Mouse (Mus musculus) small intestine, adult 2 months (tissue): ENCODE measurements at regions not wholly inside any gene's neighbourhood (a gene's known extent, or its start where the extent isn't known, plus 50 kb on each side); places are given as distances from the start of the nearest gene placed in this dataset.

Experiments used
- H3K27ac ChIP-seq: fragments of 200-500 bp; 2 replicates; pipeline ENCODE4 v1.5.1; 2012; ENCODE audit warnings: low read depth, low read length, control low read depth, inconsistent platforms; ENCODE audit not compliant: insufficient read depth
- H3K27me3 ChIP-seq: fragments of 200-500 bp; 2 replicates; pipeline ENCODE4 v1.6.1; 2012; ENCODE audit warnings: mild to moderate bottlenecking, moderate library complexity, low read length, inconsistent platforms; ENCODE audit not compliant: control insufficient read depth, insufficient read depth
- H3K36me3 ChIP-seq: fragments of 200-500 bp; 2 replicates; pipeline ENCODE4 v1.6.1; 2012; ENCODE audit warnings: mild to moderate bottlenecking, low read length, control low read depth, inconsistent platforms; ENCODE audit not compliant: control insufficient read depth, insufficient read depth
- H3K4me1 ChIP-seq: fragments of 200-500 bp; 2 replicates; pipeline ENCODE4 v1.6.1; 2012; ENCODE audit warnings: low read length, inconsistent platforms, mixed read lengths; ENCODE audit not compliant: control insufficient read depth, insufficient read depth, insufficient read length
- H3K4me3 ChIP-seq: fragments of 200-500 bp; 2 replicates; pipeline ENCODE4 v1.5.1; 2012; ENCODE audit warnings: low read depth, mild to moderate bottlenecking, control low read depth, inconsistent platforms, low read length, moderate library complexity
- CTCF ChIP-seq: fragments of 200-500 bp; IDR thresholded peaks from 2 replicates; pipeline ENCODE4 v1.5.1; 2012; ENCODE audit warnings: low read depth, mild to moderate bottlenecking, control low read depth, inconsistent platforms, low read length, moderate library complexity, mixed read lengths; ENCODE audit not compliant: insufficient replicate concordance, insufficient read length; ENCODE audit errors: extremely low read depth
- POLR2A ChIP-seq: fragments of 200-500 bp; IDR thresholded peaks from 2 replicates; pipeline ENCODE4 v1.6.1; 2012; ENCODE audit warnings: low read depth, mild to moderate bottlenecking, control low read depth, inconsistent platforms, low read length, moderate library complexity
- WGBS: fragments of 180-500 bp; shearing (Covaris S2); methylation state at CpG from one replicate; pipeline ENCODE4 v1.1.7; 2018; 5-methylcytosine and 5-hydroxymethylcytosine counted together

DNA sequence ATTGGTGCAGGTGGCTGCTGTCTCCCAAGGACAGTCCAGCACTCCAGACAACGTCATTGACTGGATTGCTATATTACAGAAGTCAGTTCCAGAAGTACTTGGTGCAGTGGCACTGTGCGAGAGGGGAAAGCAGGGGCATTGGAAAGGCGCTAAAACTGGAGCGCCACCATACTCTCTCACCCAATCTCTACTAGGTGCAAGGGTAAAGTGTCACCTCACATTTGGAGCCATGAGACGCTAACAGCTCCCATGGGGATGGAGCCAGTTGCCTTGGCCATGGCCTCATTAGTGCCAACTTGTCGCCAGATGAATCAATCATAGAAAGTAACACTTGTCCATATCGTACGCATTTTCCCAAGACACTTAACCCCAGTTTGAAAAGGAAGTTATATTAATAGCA lies 1617.2 kb upstream of the Gulo start:
- 88% methylated on average over 8 of the region's 8 CpGs for WGBS
- TF ChIP-seq POLR2A (no peak), CTCF (no peak)
- no peaks in the 10 kb centered on the region for H3K36me3 ChIP-seq

DNA sequence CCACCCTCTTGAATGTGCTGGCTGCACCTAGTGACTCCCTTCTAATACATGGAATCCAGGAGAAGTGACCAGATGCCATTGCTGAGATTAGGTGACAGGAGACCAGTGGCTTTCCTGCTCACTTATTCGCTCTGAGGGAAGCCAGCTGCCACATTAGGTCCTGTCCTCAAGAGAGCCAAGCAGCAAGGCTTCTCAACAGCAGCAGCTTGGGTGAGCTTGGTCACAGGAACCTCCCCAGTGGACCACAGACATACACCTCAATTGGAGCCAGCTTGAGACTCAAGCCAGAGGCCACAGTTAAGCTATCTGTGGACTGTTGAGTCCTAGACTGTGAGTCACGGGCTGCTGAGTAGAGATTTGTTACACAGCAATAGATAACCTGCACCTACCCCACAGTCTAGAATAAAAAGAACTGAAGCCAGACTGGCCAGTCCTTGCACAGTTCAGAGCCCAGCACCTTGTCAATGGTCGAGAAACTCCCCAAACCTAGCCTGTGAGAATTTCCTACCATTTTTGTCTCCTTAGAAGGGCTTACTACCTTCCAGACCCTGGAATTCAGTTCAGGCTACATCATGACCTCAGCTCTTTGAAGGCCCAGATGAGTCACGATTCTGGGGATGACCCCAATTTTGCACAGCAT lies 1615.0 kb upstream of the Gulo start:
- Histone ChIP-seq H3K27me3 (no peaks in the 10 kb centered on the region), H3K27ac (no peak overlapping the region), H3K4me3 (no peak overlapping the region), H3K36me3 (no peaks in the 10 kb centered on the region), H3K4me1 (no peaks in the 10 kb centered on the region)
- WGBS: 67% methylated on average over 4 of the region's 4 CpGs
- TF ChIP-seq POLR2A (no peak), CTCF (no peak)

More for the DNA sequence above, 1617.2 kb upstream of the Gulo start:
- H3K27ac ChIP-seq: no peak overlapping the region
- no peaks in the 10 kb centered on the region for H3K27me3 ChIP-seq
- no peaks in the 10 kb centered on the region for H3K4me1 ChIP-seq
- H3K4me3 ChIP-seq: no peak overlapping the region

DNA sequence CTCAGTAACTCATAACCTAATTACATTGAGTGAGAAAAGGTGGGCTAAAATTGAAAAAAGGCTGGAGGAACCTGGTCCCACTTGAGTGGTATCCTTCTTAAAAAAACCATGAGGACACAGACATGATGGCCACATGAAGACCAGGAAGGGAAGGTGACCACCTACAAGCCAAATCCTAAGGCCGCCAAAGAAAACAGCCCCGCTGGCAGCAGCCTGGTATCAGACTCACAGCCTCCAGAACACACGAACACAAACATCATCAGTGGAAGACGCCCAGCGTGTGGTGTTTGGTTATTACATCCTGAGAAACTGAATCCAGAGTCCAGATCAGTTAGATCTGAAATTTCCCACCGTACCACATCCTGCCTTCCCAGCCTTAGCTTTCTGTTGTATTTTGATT lies 1613.9 kb upstream of the Gulo start:
- 75% methylated on average over 6 of the region's 6 CpGs for WGBS
- H3K4me3 ChIP-seq: no peak overlapping the region
- H3K27me3 ChIP-seq: no peaks in the 10 kb centered on the region
- no peak overlapping the region for H3K27ac ChIP-seq
- TF ChIP-seq POLR2A (no peak), CTCF (no peak)
- no peaks in the 10 kb centered on the region for H3K36me3 ChIP-seq
- H3K4me1 ChIP-seq: no peaks in the 10 kb centered on the region

DNA sequence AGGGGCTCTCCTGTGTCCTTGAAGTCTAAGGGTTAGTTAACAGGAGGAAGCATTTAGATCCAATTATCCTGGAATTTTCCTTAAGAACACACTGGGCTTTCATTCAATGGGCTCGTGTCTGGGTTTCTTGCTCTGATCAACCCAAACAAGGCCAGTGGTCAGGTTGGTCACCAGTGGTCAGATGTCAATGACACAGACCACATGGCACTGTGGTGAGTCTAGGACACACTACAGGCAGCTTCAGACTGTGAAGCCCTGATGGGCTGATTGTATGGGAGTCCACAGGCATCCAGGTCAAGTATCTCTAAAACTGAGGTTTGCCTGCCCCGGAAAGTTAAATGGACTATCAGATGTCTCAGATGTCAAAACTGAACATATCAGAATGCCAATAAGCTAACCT lies 1612.5 kb upstream of the Gulo start:
- Histone ChIP-seq H3K4me1 (no peaks in the 10 kb centered on the region), H3K27me3 (no peaks in the 10 kb centered on the region), H3K36me3 (no peaks in the 10 kb centered on the region), H3K27ac (no peak overlapping the region), H3K4me3 (no peak overlapping the region)
- TF ChIP-seq POLR2A: no peak
- TF ChIP-seq CTCF: no peak
- WGBS: 64% methylated on average over 2 of the region's 2 CpGs

DNA sequence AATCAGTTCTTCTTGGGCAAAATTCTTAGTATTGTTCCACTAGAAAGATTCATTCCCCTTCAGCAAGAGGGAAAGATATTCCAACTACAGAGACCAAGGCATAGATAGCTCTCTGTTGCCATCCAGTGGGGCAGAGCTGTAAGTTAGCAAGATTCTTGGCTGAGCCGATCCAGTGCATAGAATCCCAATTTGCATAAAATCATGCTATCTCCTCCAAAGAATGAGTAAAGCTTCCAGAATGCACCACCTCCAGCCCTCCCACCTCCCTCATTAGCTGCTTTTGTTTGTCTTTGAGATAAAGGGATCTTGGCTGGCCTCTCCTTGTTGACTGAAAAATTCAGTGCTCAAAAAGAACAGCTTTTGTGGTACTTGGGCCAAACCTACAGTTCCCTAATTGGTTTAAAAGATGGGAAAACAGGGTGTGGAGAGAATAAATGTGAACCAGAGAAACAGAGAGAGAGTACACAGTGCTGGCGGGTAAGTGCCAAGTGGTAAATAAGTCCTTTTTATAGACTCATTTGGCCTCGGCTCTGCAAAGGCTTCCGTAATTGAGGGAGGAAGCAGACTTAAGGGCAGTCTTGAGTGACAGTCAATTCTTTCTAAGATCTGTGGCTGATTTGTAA lies 1612.0 kb upstream of the Gulo start:
- H3K4me1 ChIP-seq: no peaks in the 10 kb centered on the region
- 22% methylated on average over 4 of the region's 4 CpGs for WGBS
- TF ChIP-seq POLR2A (no peak), CTCF (no peak)
- no peaks in the 10 kb centered on the region for H3K36me3 ChIP-seq
- no peak overlapping the region for H3K4me3 ChIP-seq
- H3K27me3 ChIP-seq: no peaks in the 10 kb centered on the region
- no peak overlapping the region for H3K27ac ChIP-seq

DNA sequence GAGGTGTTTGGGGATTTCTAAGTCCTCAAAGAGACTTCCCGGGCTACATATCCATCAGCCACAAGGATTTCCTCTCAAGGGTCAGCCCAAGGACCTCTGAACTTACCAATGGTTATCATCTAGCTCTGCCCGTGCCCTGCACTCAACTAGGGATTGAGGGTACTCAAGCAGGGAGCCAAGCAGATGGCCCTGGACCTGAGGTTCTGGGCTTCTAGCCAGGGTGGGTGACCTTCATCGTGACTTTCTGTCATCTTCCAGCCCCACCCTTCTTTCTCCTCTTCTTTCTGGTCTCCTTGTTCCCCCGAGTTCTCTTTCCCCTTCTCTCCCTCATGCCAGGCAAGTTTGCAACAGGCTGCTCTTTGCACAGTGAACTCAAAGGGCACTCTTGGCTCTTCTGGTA lies 1610.6 kb upstream of the Gulo start:
- no peaks in the 10 kb centered on the region for H3K4me1 ChIP-seq
- no peaks in the 10 kb centered on the region for H3K36me3 ChIP-seq
- no peak overlapping the region for H3K27ac ChIP-seq
- no peak overlapping the region for H3K4me3 ChIP-seq
- WGBS: 46% methylated on average over 4 of the region's 4 CpGs
- H3K27me3 ChIP-seq: no peaks in the 10 kb centered on the region
- no peak for TF ChIP-seq CTCF
- no peak for TF ChIP-seq POLR2A

DNA sequence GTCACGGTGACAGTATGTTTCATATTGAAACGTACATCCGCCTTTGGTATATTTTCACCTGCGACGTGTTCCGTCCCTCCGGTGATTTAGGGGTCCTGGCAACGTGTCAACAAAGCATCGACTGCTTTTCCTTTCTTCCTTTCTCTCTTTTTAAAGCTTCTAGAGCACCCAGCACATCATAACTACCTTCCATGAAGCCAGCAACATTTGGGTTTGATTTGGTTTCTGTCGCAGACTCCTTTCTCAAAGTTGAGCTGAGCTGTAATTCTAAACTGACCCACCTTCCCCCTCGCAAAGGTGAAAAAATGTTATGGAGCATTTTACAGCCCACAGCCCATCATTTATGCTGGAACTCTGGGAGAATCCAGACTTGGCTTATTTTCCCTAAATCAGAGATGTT lies 1605.4 kb upstream of the Gulo start:
- TF ChIP-seq POLR2A (no peak), CTCF (no peak)
- no peak overlapping the region for H3K4me3 ChIP-seq
- no peak overlapping the region for H3K27ac ChIP-seq
- H3K36me3 ChIP-seq: no peaks in the 10 kb centered on the region
- WGBS: 74% methylated on average over 11 of the region's 11 CpGs
- 0 out of 2 replicates have a peak, but pooled peaks cover under 1% of the 10 kb centered on the region for H3K27me3 ChIP-seq
- no peaks in the 10 kb centered on the region for H3K4me1 ChIP-seq
